Mouse (Mus musculus): ENCODE results near the gene Tmem86a.

- TF ChIP-seq GATA1 (IDR thresholded peaks at IDR 0.05; ENCODE audit: borderline replicate concordance, low read length) (no peak), FLI1 (IDR thresholded peaks at IDR 0.05; ENCODE audit: low read length) (no peak)
These were observed 26.9 kb upstream of the Tmem86a start for GRCm38 (mm10) chr7:47023530-47023929.
